Mouse (Mus musculus): ENCODE measurements around the gene Tax1bp1. TPM values are rescaled to one million over a fixed set of nuclear protein-coding genes. Genes with fewer than 3 reads are reported as not detected.

Tax1bp1 gene
- total and polyA plus RNA-seq, 3 experiments = 42.2 to 61.7 (median 61.6) TPM

- TF ChIP-seq EP300 (IDR thresholded peaks at IDR 0.05; ENCODE audit: low read length) = no peak
- TF ChIP-seq GABPA (IDR thresholded peaks at IDR 0.05; ENCODE audit: insufficient replicate concordance, low read depth, low read length) = no peak
- no peak for TF ChIP-seq CHD2 (IDR thresholded peaks at IDR 0.05; ENCODE audit: low read length)
- TF ChIP-seq MEF2A (IDR thresholded peaks at IDR 0.05; ENCODE audit: borderline replicate concordance, low read depth, low read length) = no peak
- no peak for TF ChIP-seq RAD21 (IDR thresholded peaks at IDR 0.05; ENCODE audit: low read depth, low read length)
- no peak for TF ChIP-seq ELF1 (IDR thresholded peaks at IDR 0.05; ENCODE audit: low read depth, low read length)
- no peak for TF ChIP-seq MXI1 (IDR thresholded peaks at IDR 0.05; ENCODE audit: low read depth, low read length)
- no peak for TF ChIP-seq USF2 (conservative IDR thresholded peaks at IDR 0.05; ENCODE audit: low read depth, low read length)
- TF ChIP-seq POLR2A (IDR thresholded peaks at IDR 0.05; ENCODE audit: low read depth, low read length) = no peak
- TF ChIP-seq UBTF (IDR thresholded peaks at IDR 0.05; ENCODE audit: low read depth, low read length) = no peak
- H3K4me2 ChIP-seq (ENCODE audit: insufficient read depth, low read depth, poor library complexity, severe bottlenecking) = no peak overlapping the region
- dilution Hi-C loops (cut with MboI; ENCODE audit: extremely low pct_ligation_motif_present, extremely low pct_unique_long_range_greater_than_20kb, low sequenced_read_pairs) = no loop called here
- no peaks in the 10 kb centered on the region for H3K36me3 ChIP-seq (replicated peaks in 1 of 2; ENCODE audit: control insufficient read depth in 1 of 2, insufficient read depth in 1 of 2, low read length in 1 of 2)
- in situ Hi-C loops (cut with MboI; ENCODE audit: low pct_ligation_motif_present, low pct_unique_long_range_greater_than_20kb, low sequenced_read_pairs) = no loop called here
- no peak overlapping the region for H3K4me3 ChIP-seq (replicated peaks in 1 of 3; ENCODE audit: low read depth in 2 of 3, low read length in 2 of 3, poor library complexity in 1 of 3)
- H3K9ac ChIP-seq (ENCODE audit: insufficient read depth, low read depth) = no peak overlapping the region
- no peak overlapping the region for H3K27ac ChIP-seq (ENCODE audit: insufficient read depth, low read depth)
- no peaks in the 10 kb centered on the region for H3K27me3 ChIP-seq (replicated peaks)
- H3K4me1 ChIP-seq (ENCODE audit: control insufficient read depth in 1 of 2, insufficient read depth in 2 of 2) = peaks cover 9 to 23% of the 10 kb centered on the region in 2 experiments
- H3K9me3 ChIP-seq (replicated peaks; ENCODE audit: low read length) = no peaks in the 10 kb centered on the region
- no peak for DNase-seq (ENCODE audit: extremely low read depth)
- H3K79me2 ChIP-seq (replicated peaks; ENCODE audit: control insufficient read depth, extremely low read depth, insufficient read depth, poor library complexity, severe bottlenecking) = no peaks in the 10 kb centered on the region
Measured at GRCm38 (mm10) chr6:52699899-52700298, 13.6 kb upstream of the Tax1bp1 start.

- Histone ChIP-seq H3K27ac (ENCODE audit: insufficient read depth, low read depth) (no peak overlapping the region), H3K9me3 (replicated peaks; ENCODE audit: low read length) (no peaks in the 10 kb centered on the region), H3K4me1 (ENCODE audit: control insufficient read depth in 1 of 2, insufficient read depth in 2 of 2) (peaks cover 6 to 18% of the 10 kb centered on the region in 2 experiments), H3K27me3 (replicated peaks) (no peaks in the 10 kb centered on the region), H3K4me2 (ENCODE audit: insufficient read depth, low read depth, poor library complexity, severe bottlenecking) (no peak overlapping the region), H3K9ac (ENCODE audit: insufficient read depth, low read depth) (no peak overlapping the region), H3K4me3 (replicated peaks in 1 of 3; ENCODE audit: low read depth in 2 of 3, low read length in 2 of 3, poor library complexity in 1 of 3) (no peak overlapping the region), H3K36me3 (replicated peaks in 1 of 2; ENCODE audit: control insufficient read depth in 1 of 2, insufficient read depth in 1 of 2, low read length in 1 of 2) (no peaks in the 10 kb centered on the region), H3K79me2 (replicated peaks; ENCODE audit: control insufficient read depth, extremely low read depth, insufficient read depth, poor library complexity, severe bottlenecking) (no peaks in the 10 kb centered on the region)
- in situ Hi-C loops (cut with MboI; ENCODE audit: low pct_ligation_motif_present, low pct_unique_long_range_greater_than_20kb, low sequenced_read_pairs) (no loop called here), dilution Hi-C loops (cut with MboI; ENCODE audit: extremely low pct_ligation_motif_present, extremely low pct_unique_long_range_greater_than_20kb, low sequenced_read_pairs) (no loop called here)
- DNase-seq (ENCODE audit: extremely low read depth) = peak; percentile 44
- no peak for TF ChIP-seq ZKSCAN1 (IDR thresholded peaks at IDR 0.05; ENCODE audit: borderline replicate concordance, low read depth, low read length)
- 0 out of 2 replicates have a peak, but pooled peaks have one; percentile 20 for TF ChIP-seq TCF12 (IDR thresholded peaks at IDR 0.05; ENCODE audit: low read depth, low read length)
- no peak for TF ChIP-seq E2F4 (IDR thresholded peaks at IDR 0.05; ENCODE audit: insufficient replicate concordance, low read depth, low read length)
- no peak for TF ChIP-seq USF2 (conservative IDR thresholded peaks at IDR 0.05; ENCODE audit: low read depth, low read length)
- no peak for TF ChIP-seq UBTF (IDR thresholded peaks at IDR 0.05; ENCODE audit: low read depth, low read length)
- no peak for TF ChIP-seq ZNF384 (IDR thresholded peaks at IDR 0.05; ENCODE audit: low read depth, low read length)
- TF ChIP-seq JUN (IDR thresholded peaks at IDR 0.05; ENCODE audit: insufficient read depth, low read depth, low read length) = peak; percentile 87
- TF ChIP-seq MEF2A (IDR thresholded peaks at IDR 0.05; ENCODE audit: borderline replicate concordance, low read depth, low read length) = 0 out of 2 replicates have a peak, but pooled peaks have one; percentile 12
- TF ChIP-seq ETS1 (conservative IDR thresholded peaks at IDR 0.05; ENCODE audit: low read depth, low read length) = peak; percentile 80
- TF ChIP-seq NELFE (IDR thresholded peaks at IDR 0.05; ENCODE audit: low read depth, low read length) = no peak
- peak; percentile 52 for TF ChIP-seq BHLHE40 (IDR thresholded peaks at IDR 0.05; ENCODE audit: low read depth, low read length)
- TF ChIP-seq ELF1 (IDR thresholded peaks at IDR 0.05; ENCODE audit: low read depth, low read length) = no peak
- TF ChIP-seq IRF4 (IDR thresholded peaks at IDR 0.05; ENCODE audit: low read depth, low read length) = peak; percentile 64; the same call in 1 of the 2 replicates
- TF ChIP-seq SMC3 (IDR thresholded peaks at IDR 0.05; ENCODE audit: low read depth, low read length) = no peak
- no peak for TF ChIP-seq CHD2 (IDR thresholded peaks at IDR 0.05; ENCODE audit: low read length)
- peak; percentile 35 for TF ChIP-seq GABPA (IDR thresholded peaks at IDR 0.05; ENCODE audit: insufficient replicate concordance, low read depth, low read length)
- TF ChIP-seq CHD1 (IDR thresholded peaks at IDR 0.05; ENCODE audit: low read depth, low read length) = no peak
- no peak for TF ChIP-seq USF1 (IDR thresholded peaks at IDR 0.05; ENCODE audit: low read depth, low read length)
- TF ChIP-seq EP300 (IDR thresholded peaks at IDR 0.05; ENCODE audit: low read length) = peak; percentile 56
- no peak for TF ChIP-seq HCFC1 (IDR thresholded peaks at IDR 0.05; ENCODE audit: low read depth, low read length)
- no peak for TF ChIP-seq NRF1 (IDR thresholded peaks at IDR 0.05; ENCODE audit: low read depth, low read length)
- no peak for TF ChIP-seq POLR2AphosphoS2 (IDR thresholded peaks at IDR 0.05; ENCODE audit: low read depth, low read length)
- TF ChIP-seq MAZ (IDR thresholded peaks at IDR 0.05; ENCODE audit: low read depth, low read length) = no peak
- TF ChIP-seq TBP (conservative IDR thresholded peaks at IDR 0.05; ENCODE audit: low read depth, low read length) = no peak
- TF ChIP-seq SIN3A (IDR thresholded peaks at IDR 0.05; ENCODE audit: low read length) = no peak
- no peak for TF ChIP-seq POLR2A (IDR thresholded peaks at IDR 0.05; ENCODE audit: low read depth, low read length)
- no peak for TF ChIP-seq CTCF (conservative IDR thresholded peaks at IDR 0.05 in 1 of 2, IDR thresholded peaks at IDR 0.05 in 1 of 2; ENCODE audit: low read depth in 2 of 2, low read length in 2 of 2)
- TF ChIP-seq KAT2A (IDR thresholded peaks at IDR 0.05; ENCODE audit: insufficient replicate concordance, low read length) = no peak
- peak; percentile 88 for TF ChIP-seq JUND (conservative IDR thresholded peaks at IDR 0.05; ENCODE audit: low read depth, low read length)
- no peak for TF ChIP-seq MXI1 (IDR thresholded peaks at IDR 0.05; ENCODE audit: low read depth, low read length)
- no peak for TF ChIP-seq ZC3H11A (IDR thresholded peaks at IDR 0.05; ENCODE audit: low read depth, low read length)
Measured at GRCm38 (mm10) chr6:52703263-52703662, 10.3 kb upstream of the Tax1bp1 start.
